ENCODE assay signal across 15 mouse cellular contexts in the genomic region with DNA sequence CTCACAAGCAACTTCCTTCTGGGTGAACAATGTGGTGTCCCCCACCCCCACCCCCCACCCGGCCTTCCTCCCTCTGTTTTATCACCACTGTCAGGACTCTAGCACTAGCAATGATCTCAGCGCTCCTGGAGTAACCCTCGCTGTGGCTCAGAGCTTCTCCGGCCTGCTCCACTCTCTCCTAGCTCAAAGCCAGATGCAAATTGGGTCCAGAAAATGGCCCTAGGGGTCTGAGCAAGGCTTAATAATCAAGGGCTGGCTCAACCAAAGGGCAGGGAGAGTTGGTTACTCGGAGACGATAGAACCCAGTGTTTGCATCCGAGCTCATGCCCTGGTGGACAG.
DNase-seq lines count a peak whose midpoint lies in the region; ATAC-seq and TF ChIP-seq lines count a peak whose summit lies in the region.
"Had no signal": no experiment of that assay in that cellular context is flagged by ENCODE, and none has a peak within 500 bp of the region (broad histone marks: within the 10 kb centered on the region; RNA-seq: fewer than 3 reads in every experiment).

No protein-coding gene starts in this region.

- peaks cover 49% of the 10 kb centered on the region for H3K4me1 ChIP-seq in heart, embryonic 12.5 days (replicated peaks)
- peaks cover 55% of the 10 kb centered on the region for H3K4me1 ChIP-seq in hindbrain, embryonic 13.5 days (replicated peaks)
- peaks cover 7% of the 10 kb centered on the region; the same call in 1 of the 2 replicates for H3K4me1 ChIP-seq in midbrain, postnatal 0 days (ENCODE audit: insufficient read depth, low read length)
- H3K4me1 ChIP-seq in forebrain, embryonic 14.5 days (ENCODE audit: control insufficient read depth, insufficient read depth, low read length) = peaks cover 21% of the 10 kb centered on the region

- ATAC-seq in heart, embryonic 12.5 days (ENCODE audit: insufficient number of reproducible peaks, low FRiP score) = peak; percentile 16; the same call in 1 of the 2 replicates
- 0 out of 2 replicates have a peak, but pooled peaks have one; percentile 14 for ATAC-seq in hindbrain, embryonic 13.5 days (ENCODE audit: low FRiP score)
- ATAC-seq in midbrain, postnatal 0 days (ENCODE audit: low FRiP score) = 0 out of 2 replicates have a peak, but pooled peaks have one; percentile 11
- ATAC-seq in forebrain, embryonic 14.5 days = no peak

- H3K4me3 ChIP-seq in heart, embryonic 12.5 days = no peak overlapping the region
- no peak overlapping the region for H3K4me3 ChIP-seq in hindbrain, embryonic 13.5 days
- H3K4me3 ChIP-seq in midbrain, postnatal 0 days (ENCODE audit: low read depth, low read length) = no peak overlapping the region
- H3K4me3 ChIP-seq in forebrain, embryonic 14.5 days (ENCODE audit: low read depth, low read length) = no peak overlapping the region

- H3K36me3 ChIP-seq in heart, embryonic 12.5 days = peaks cover 3% of the 10 kb centered on the region; the same call in 1 of the 2 replicates
- H3K36me3 ChIP-seq in hindbrain, embryonic 13.5 days = peaks cover 8% of the 10 kb centered on the region; the same call in 1 of the 2 replicates
- no peaks in the 10 kb centered on the region for H3K36me3 ChIP-seq in midbrain, postnatal 0 days (ENCODE audit: insufficient read depth, low read length)
- no peaks in the 10 kb centered on the region for H3K36me3 ChIP-seq in forebrain, embryonic 14.5 days (ENCODE audit: control insufficient read depth, insufficient read depth, low read length)

- peaks cover 6% of the 10 kb centered on the region for H3K9me3 ChIP-seq in heart, embryonic 12.5 days (replicated peaks)
- H3K9me3 ChIP-seq in hindbrain, embryonic 13.5 days = no peaks in the 10 kb centered on the region
- no peaks in the 10 kb centered on the region for H3K9me3 ChIP-seq in midbrain, postnatal 0 days (ENCODE audit: low read length)
- no peaks in the 10 kb centered on the region for H3K9me3 ChIP-seq in forebrain, embryonic 14.5 days (replicated peaks; ENCODE audit: control insufficient read depth, low read length)

- no peak overlapping the region for H3K9ac ChIP-seq in heart, embryonic 12.5 days
- H3K9ac ChIP-seq in hindbrain, embryonic 13.5 days = no peak overlapping the region
- H3K9ac ChIP-seq in midbrain, postnatal 0 days (replicated peaks; ENCODE audit: low read length, poor library complexity, severe bottlenecking) = no peak overlapping the region
- H3K9ac ChIP-seq in forebrain, embryonic 14.5 days (ENCODE audit: low read length) = no peak overlapping the region

- H3K27me3 ChIP-seq in heart, embryonic 12.5 days (replicated peaks) = no peaks in the 10 kb centered on the region
- H3K27me3 ChIP-seq in hindbrain, embryonic 13.5 days = no peaks in the 10 kb centered on the region
- H3K27me3 ChIP-seq in midbrain, postnatal 0 days (ENCODE audit: insufficient read depth, low read length) = no peaks in the 10 kb centered on the region
- H3K27me3 ChIP-seq in forebrain, embryonic 14.5 days (replicated peaks; ENCODE audit: control insufficient read depth, insufficient read depth, low read length) = no peaks in the 10 kb centered on the region

- WGBS in heart, embryonic 12.5 days = 40% methylated on average over 7 of the region's 7 CpGs
- WGBS in hindbrain, embryonic 13.5 days = 21% methylated on average over 7 of the region's 7 CpGs
- 23% methylated on average over 7 of the region's 7 CpGs for WGBS in midbrain, postnatal 0 days
- WGBS in forebrain, embryonic 14.5 days = 21% methylated on average over 7 of the region's 7 CpGs

- H3K4me2 ChIP-seq in heart, embryonic 12.5 days = no peak overlapping the region
- H3K4me2 ChIP-seq in hindbrain, embryonic 13.5 days = no peak overlapping the region
- no peak overlapping the region for H3K4me2 ChIP-seq in midbrain, postnatal 0 days (ENCODE audit: low read depth, low read length, poor library complexity, severe bottlenecking)
- H3K4me2 ChIP-seq in forebrain, embryonic 14.5 days (ENCODE audit: low read length) = no peak overlapping the region
- H3K4me2 ChIP-seq: heart, embryonic 11.5 days had no signal

- DNase-seq in heart, postnatal 14 days = no peak
- peak; percentile 30 for DNase-seq in ZHBTc4 (ENCODE audit: low read depth, low spot score)
- no peak for DNase-seq in midbrain, postnatal 0 days (ENCODE audit: low spot score)
- DNase-seq in right cerebral cortex, adult 18-20 months = no peak
- DNase-seq in forebrain, embryonic 14.5 days (ENCODE audit: low spot score) = no peak
- DNase-seq: adrenal gland, postnatal 14 days; cerebellum, postnatal 10 days; kidney, postnatal 14 days; liver; lung, postnatal 10 days; right cerebral cortex, postnatal 4 days; thymus, postnatal 36 days had no signal

- no peak for TF ChIP-seq CTCF in midbrain, postnatal 0 days (IDR thresholded peaks at IDR 0.05)

- intact Hi-C loops in heart, postnatal 14 days (cut with DNase I) = loop anchor here (5.0 kb wide), 1 partner anchor 135 kb away; the partner anchor contains the start of genes 9030612E09Rik and Sobp

- no peak overlapping the region; the same call in 1 of the 2 replicates for H3K27ac ChIP-seq in heart, embryonic 12.5 days (ENCODE audit: poor library complexity, severe bottlenecking)
- 0 out of 2 replicates have a peak overlapping the region, but pooled peaks have one; percentile 40 for H3K27ac ChIP-seq in hindbrain, embryonic 13.5 days
- H3K27ac ChIP-seq in midbrain, postnatal 0 days (ENCODE audit: low read depth, low read length) = no peak overlapping the region
- no peak overlapping the region for H3K27ac ChIP-seq in forebrain, embryonic 14.5 days (ENCODE audit: low read depth, low read length)
